Mouse (Mus musculus): Measurements from ENCODE around the gene Gpr4. TPM values are rescaled to one million over a fixed set of nuclear protein-coding genes. Genes with fewer than 3 reads are reported as not detected.
A peak's percentile ranks its signal among the peaks of the same experiment; 100 is the strongest.

Gene Gpr4
- polyA plus RNA-seq, 1 experiment: 0.70 TPM

DNA sequence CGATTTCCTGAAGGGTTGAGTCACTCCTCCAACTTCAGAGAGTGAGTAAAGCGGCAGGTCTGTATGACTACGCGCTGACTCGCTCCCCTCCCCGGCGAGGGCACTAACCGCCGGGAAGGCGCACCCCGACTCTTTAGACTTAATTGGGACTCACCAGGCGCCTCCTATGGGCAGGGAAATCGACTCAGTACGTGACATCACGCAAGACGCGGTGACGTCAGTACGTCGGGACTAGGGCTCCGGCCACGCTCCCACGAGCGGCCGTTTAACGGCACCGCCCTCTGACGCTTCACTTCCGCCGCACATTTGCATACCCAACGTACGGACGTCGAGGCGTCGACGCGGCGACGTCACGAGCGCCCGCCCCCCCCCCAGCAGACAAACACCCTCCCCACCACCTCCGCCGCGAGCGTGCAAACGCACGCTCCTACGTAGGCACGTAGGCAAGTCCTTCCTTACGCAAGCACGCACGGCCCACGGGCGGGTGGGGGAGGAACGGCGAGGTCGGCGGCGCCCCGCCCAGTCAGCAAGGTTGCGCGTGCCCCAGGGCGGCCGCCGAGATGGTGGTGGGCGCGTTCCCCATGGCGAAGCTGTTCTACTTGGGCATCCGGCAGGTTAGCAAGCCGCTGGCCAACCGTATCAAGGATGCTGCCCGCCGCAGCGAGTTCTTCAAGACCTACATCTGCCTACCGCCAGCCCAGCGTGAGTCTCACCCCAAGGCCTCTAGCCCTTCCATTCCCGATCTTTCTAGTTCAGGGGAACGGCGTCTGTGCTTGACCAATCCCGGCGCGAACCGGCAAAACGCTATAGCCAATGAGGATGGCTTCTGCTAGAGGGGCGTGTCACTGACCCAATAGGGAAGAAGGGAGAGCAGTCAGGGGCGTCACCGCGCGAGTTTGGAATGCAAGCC, 15.8 kb downstream of the Gpr4 start, which contains the start of gene Opa3:
Gene Opa3, plus strand, starts transcription at position 452 of the 910 bp plus-strand sequence.
- under 1% methylated on average over 89 of the region's 91 CpGs for WGBS
- TF ChIP-seq CTCF (IDR thresholded peaks at IDR 0.05; ENCODE audit: control insufficient read depth, insufficient read depth, low read length) (peak; percentile 56; the same call in 1 of the 2 replicates), POLR2A (IDR thresholded peaks at IDR 0.05; ENCODE audit: borderline replicate concordance, control insufficient read depth, low read depth, low read length) (peak; percentile 98)
- peaks cover 2% of the 10 kb centered on the region; the same call in 1 of the 2 replicates for H3K4me1 ChIP-seq (ENCODE audit: control insufficient read depth, insufficient read depth, low read length)
- peak within 1 kb of the TSS; percentile 98 for H3K27ac ChIP-seq (ENCODE audit: control insufficient read depth, insufficient read depth, low read depth, low read length, poor library complexity)
- H3K4me3 ChIP-seq (replicated peaks; ENCODE audit: control insufficient read depth, low read depth, low read length): peak within 1 kb of the TSS; percentile 94

DNA sequence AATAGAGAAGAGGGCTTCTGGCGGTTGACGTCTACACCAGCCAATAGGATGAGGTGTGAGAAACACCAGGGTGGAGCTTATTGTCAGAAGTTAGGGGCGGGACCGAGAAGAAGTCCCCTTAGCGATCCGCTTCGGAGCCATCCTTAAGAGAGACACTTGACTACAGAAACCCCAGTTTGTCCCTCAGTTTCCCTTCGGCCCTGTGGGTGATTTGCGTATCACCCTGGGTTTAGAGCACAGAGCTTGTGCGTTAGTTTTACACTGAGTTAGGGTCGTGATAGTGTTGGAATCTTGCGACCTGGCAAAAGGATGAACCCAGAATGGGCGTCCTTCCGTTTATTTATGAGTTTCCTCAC, 16.4 kb downstream of the Gpr4 start:
- H3K4me1 ChIP-seq (ENCODE audit: control insufficient read depth, insufficient read depth, low read length): peaks cover 2% of the 10 kb centered on the region; the same call in 1 of the 2 replicates
- H3K4me3 ChIP-seq (replicated peaks; ENCODE audit: control insufficient read depth, low read depth, low read length): peak overlapping the region; percentile 83
- TF ChIP-seq POLR2A (IDR thresholded peaks at IDR 0.05; ENCODE audit: borderline replicate concordance, control insufficient read depth, low read depth, low read length) (no peak), CTCF (IDR thresholded peaks at IDR 0.05; ENCODE audit: control insufficient read depth, insufficient read depth, low read length) (no peak)
- peak overlapping the region; percentile 89 for H3K27ac ChIP-seq (ENCODE audit: control insufficient read depth, insufficient read depth, low read depth, low read length, poor library complexity)
- WGBS: under 1% methylated on average over 14 of the region's 14 CpGs

DNA sequence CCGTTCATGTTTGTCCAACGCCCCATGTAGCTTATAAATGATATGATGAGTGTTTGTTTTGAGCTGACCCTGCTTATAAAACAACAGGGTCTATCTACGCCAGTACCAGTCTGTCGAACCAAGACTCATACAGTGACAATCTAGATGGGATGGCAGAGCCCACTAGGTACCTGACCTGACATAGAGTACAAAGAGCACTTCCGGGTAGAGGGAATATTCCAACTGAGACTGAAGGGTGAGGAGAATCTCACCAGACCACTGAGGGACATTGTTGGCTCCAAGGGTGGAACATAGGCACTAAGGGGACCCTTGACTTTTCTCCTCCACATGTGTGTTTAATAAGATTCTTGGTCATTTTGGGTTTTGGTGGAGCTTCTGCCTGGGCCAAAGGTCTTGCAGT, 17.1 kb downstream of the Gpr4 start:
- peaks cover 2% of the 10 kb centered on the region; the same call in 1 of the 2 replicates for H3K4me1 ChIP-seq (ENCODE audit: control insufficient read depth, insufficient read depth, low read length)
- TF ChIP-seq CTCF (IDR thresholded peaks at IDR 0.05; ENCODE audit: control insufficient read depth, insufficient read depth, low read length) (no peak), POLR2A (IDR thresholded peaks at IDR 0.05; ENCODE audit: borderline replicate concordance, control insufficient read depth, low read depth, low read length) (no peak)
- H3K27ac ChIP-seq (ENCODE audit: control insufficient read depth, insufficient read depth, low read depth, low read length, poor library complexity): peak overlapping the region; percentile 89; the same call in 1 of the 2 replicates
- peak overlapping the region; percentile 49 for H3K4me3 ChIP-seq (replicated peaks; ENCODE audit: control insufficient read depth, low read depth, low read length)
- 25% methylated on average over 5 of the region's 5 CpGs for WGBS

DNA sequence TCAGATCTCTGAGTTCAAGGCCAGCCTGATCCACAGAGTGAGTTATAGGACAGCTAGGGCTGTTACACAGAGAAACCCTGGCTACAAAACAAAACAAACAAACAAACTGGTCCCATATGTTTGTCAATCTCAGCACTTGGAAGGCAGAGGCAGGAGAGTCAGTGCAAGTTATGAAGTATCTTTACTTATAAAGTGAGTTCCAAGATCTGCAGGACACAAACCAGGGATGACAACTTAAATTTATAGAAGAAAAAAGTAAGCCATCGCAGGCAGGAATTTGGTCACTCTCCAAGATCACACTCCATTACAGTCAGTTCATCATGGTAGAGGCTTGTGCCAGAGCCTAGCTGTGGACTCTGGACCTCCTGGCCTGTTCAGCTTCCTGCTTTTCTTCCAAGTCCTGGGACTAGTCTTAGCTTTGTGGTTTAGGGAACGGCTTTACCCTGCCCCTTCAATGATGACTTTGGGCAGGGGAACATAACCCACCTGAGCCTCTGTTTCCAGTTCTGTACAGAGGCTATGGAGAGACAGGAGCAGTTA, 17.8 kb downstream of the Gpr4 start:
- Histone ChIP-seq H3K4me1 (ENCODE audit: control insufficient read depth, insufficient read depth, low read length) (peaks cover 2% of the 10 kb centered on the region; the same call in 1 of the 2 replicates), H3K4me3 (replicated peaks; ENCODE audit: control insufficient read depth, low read depth, low read length) (no peak overlapping the region), H3K27ac (ENCODE audit: control insufficient read depth, insufficient read depth, low read depth, low read length, poor library complexity) (no peak overlapping the region)
- no peak for TF ChIP-seq CTCF (IDR thresholded peaks at IDR 0.05; ENCODE audit: control insufficient read depth, insufficient read depth, low read length)
- TF ChIP-seq POLR2A (IDR thresholded peaks at IDR 0.05; ENCODE audit: borderline replicate concordance, control insufficient read depth, low read depth, low read length): no peak
- WGBS: 88% methylated on average over 2 of the region's 2 CpGs

DNA sequence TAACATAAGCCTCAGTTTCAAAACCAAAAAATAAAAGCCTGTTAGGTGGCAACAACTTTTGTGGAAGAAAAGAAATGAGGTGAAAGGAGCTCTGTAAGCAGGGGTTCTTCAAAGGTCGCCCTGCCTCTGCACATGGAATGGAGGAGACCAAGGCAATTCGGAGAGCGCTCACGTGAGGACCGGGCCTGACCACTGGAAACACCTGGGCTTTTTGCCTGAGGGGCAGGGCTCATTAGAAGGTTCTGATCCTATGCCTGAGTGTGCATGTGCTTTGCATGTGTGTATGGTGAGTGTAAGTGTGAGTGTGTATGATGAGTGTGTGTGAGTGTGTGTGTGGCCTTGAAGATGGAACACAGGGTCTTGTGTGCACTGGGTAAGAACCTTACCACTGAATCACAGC, 18.6 kb downstream of the Gpr4 start:
- H3K27ac ChIP-seq (ENCODE audit: control insufficient read depth, insufficient read depth, low read depth, low read length, poor library complexity): no peak overlapping the region
- H3K4me3 ChIP-seq (replicated peaks; ENCODE audit: control insufficient read depth, low read depth, low read length): no peak overlapping the region
- no peak for TF ChIP-seq POLR2A (IDR thresholded peaks at IDR 0.05; ENCODE audit: borderline replicate concordance, control insufficient read depth, low read depth, low read length)
- TF ChIP-seq CTCF (IDR thresholded peaks at IDR 0.05; ENCODE audit: control insufficient read depth, insufficient read depth, low read length): no peak
- 93% methylated on average over 5 of the region's 5 CpGs for WGBS
- no peaks in the 10 kb centered on the region; the same call in 1 of the 2 replicates for H3K4me1 ChIP-seq (ENCODE audit: control insufficient read depth, insufficient read depth, low read length)

DNA sequence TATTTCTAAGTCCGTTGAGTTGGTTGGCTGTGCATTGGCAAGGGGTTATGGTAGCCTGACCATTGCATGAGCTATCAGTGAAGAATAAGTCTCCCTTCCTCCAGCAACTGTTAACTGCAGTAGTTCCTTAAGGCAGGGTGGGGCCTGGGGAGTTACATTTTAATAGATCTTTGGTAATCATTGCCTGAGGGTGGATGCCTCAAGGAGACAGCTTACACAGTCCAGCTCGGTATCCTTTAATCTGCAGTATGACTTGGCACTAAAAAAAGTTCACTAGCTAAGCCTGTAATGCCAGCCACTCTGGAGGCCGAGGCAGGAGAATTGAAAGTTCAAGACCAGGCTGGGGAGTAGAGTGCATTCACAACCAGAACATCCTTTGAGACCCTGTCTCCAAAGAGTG, 19.5 kb downstream of the Gpr4 start:
- Histone ChIP-seq H3K4me3 (replicated peaks; ENCODE audit: control insufficient read depth, low read depth, low read length) (no peak overlapping the region), H3K27ac (ENCODE audit: control insufficient read depth, insufficient read depth, low read depth, low read length, poor library complexity) (no peak overlapping the region), H3K4me1 (ENCODE audit: control insufficient read depth, insufficient read depth, low read length) (no peaks in the 10 kb centered on the region; the same call in 1 of the 2 replicates)
- WGBS: 76% methylated on average over 3 of the region's 3 CpGs
- no peak for TF ChIP-seq POLR2A (IDR thresholded peaks at IDR 0.05; ENCODE audit: borderline replicate concordance, control insufficient read depth, low read depth, low read length)
- TF ChIP-seq CTCF (IDR thresholded peaks at IDR 0.05; ENCODE audit: control insufficient read depth, insufficient read depth, low read length): no peak

DNA sequence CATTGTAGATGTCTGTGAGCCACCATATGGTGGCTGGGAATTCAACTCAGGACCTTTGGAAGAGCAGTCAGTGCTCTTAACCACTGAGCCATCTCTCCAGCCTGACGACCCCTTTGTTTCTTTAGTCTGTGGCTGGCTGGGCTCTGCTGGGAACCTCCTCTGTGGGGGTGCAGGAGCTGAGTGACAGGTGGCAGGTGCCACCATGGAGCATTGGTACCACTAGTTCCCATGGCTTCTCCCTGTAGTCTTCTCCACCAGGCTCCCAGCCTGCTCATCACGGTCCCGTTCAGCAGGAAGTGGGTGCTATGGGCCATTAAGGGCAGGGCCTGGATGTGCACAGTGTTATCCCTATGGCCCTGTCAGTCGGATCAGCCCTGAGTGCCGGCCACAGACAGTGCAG, 22.3 kb downstream of the Gpr4 start:
- no peak for TF ChIP-seq CTCF (IDR thresholded peaks at IDR 0.05; ENCODE audit: control insufficient read depth, insufficient read depth, low read length)
- H3K4me1 ChIP-seq (ENCODE audit: control insufficient read depth, insufficient read depth, low read length): no peaks in the 10 kb centered on the region
- no peak overlapping the region for H3K4me3 ChIP-seq (replicated peaks; ENCODE audit: control insufficient read depth, low read depth, low read length)
- WGBS: 69% methylated on average over 5 of the region's 5 CpGs
- no peak overlapping the region for H3K27ac ChIP-seq (ENCODE audit: control insufficient read depth, insufficient read depth, low read depth, low read length, poor library complexity)

DNA sequence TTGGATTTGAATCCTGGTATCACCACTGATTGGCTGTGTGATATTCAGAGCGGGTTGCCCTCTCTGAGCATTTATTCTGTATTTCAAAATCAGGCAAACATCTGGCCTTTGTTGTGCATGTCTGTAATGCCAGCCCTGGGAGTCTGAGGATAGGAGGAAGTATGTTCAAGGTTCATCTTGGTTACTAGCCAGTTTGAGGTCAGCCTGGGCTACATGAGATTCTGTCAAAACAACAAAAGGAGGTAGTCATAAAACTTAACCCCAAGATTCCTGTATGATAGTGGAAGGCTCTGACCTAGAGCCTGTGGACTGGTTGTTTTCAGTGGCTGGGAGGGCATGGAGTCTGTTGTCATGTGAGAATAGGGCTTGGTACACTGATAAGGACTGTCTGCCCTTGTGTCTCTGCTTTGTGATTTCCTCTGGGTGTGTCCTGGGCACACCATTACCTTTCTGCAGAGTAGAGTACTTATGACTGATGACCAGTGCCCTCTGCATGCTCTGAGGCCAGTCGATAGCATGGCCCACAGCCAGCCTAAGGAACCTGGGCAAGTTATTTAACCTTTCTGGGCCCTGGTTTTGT, 22.8 kb downstream of the Gpr4 start:
- no peak overlapping the region for H3K4me3 ChIP-seq (replicated peaks; ENCODE audit: control insufficient read depth, low read depth, low read length)
- no peak overlapping the region for H3K27ac ChIP-seq (ENCODE audit: control insufficient read depth, insufficient read depth, low read depth, low read length, poor library complexity)
- TF ChIP-seq POLR2A (IDR thresholded peaks at IDR 0.05; ENCODE audit: borderline replicate concordance, control insufficient read depth, low read depth, low read length) (no peak), CTCF (IDR thresholded peaks at IDR 0.05; ENCODE audit: control insufficient read depth, insufficient read depth, low read length) (no peak)
- 59% methylated on average over 2 of the region's 2 CpGs for WGBS
- no peaks in the 10 kb centered on the region for H3K4me1 ChIP-seq (ENCODE audit: control insufficient read depth, insufficient read depth, low read length)

All from bone marrow, adult 2 months (tissue).